Comparison of ENCODE assay signal across 26 mouse cellular contexts in the genomic region with DNA sequence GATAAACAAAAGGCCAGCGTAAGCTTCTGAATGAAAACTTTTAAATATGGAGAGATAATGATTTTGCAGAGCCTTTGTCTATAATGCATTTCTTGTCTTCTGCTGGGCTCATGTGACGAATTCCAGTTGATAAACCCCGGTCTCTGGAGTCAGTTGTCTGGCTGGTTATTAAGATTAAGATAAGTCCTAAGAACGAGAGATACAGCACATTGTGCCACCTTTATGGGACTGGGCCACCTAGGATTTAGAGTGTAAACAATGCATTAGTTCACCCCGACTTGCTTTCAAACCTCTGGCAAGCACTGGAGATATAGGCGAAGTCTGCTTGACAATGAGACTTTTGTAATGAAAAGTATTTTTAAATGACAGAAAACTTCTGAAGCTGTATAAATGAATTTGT.
DNase-seq lines count a peak whose midpoint lies in the region; ATAC-seq and TF ChIP-seq lines count a peak whose summit lies in the region.
"Had no signal": no experiment of that assay in that cellular context is flagged by ENCODE, and none has a peak within 500 bp of the region (broad histone marks: within the 10 kb centered on the region; RNA-seq: fewer than 3 reads in every experiment).

No protein-coding gene starts in this region.

- H3K4me2 ChIP-seq in heart, embryonic 12.5 days, result no peak overlapping the region
- no peak overlapping the region for H3K4me2 ChIP-seq in heart, embryonic 13.5 days
- peak overlapping the region; percentile 50 for H3K4me2 ChIP-seq in intestine, postnatal 0 days (replicated peaks; ENCODE audit: low read depth)
- H3K4me2 ChIP-seq: embryonic facial prominence, embryonic 12.5 days; forebrain, embryonic 13.5 days; forebrain, embryonic 15.5 days had no signal

- no peak for TF ChIP-seq CTCF in intestine, postnatal 0 days (IDR thresholded peaks at IDR 0.05; ENCODE audit: low read depth)

- H3K9ac ChIP-seq in heart, embryonic 12.5 days, result no peak overlapping the region
- H3K9ac ChIP-seq in heart, embryonic 13.5 days, result no peak overlapping the region
- no peak overlapping the region for H3K9ac ChIP-seq in intestine, postnatal 0 days (ENCODE audit: low read depth, low read length)
- H3K9ac ChIP-seq: embryonic facial prominence, embryonic 12.5 days; forebrain, embryonic 13.5 days; forebrain, embryonic 15.5 days; forebrain, postnatal 0 days had no signal

- peak overlapping the region; percentile 71; the same call in 1 of the 2 replicates for H3K27ac ChIP-seq in heart, embryonic 10.5 days
- H3K27ac ChIP-seq in heart, embryonic 12.5 days (ENCODE audit: poor library complexity, severe bottlenecking), result no peak overlapping the region
- H3K27ac ChIP-seq in heart, embryonic 13.5 days (replicated peaks), result peak overlapping the region; percentile 61
- H3K27ac ChIP-seq in intestine, postnatal 0 days (ENCODE audit: low read depth, low read length), result peak overlapping the region; percentile 22; the same call in 1 of the 2 replicates
- H3K27ac ChIP-seq: embryonic facial prominence, embryonic 10.5 days; embryonic facial prominence, embryonic 12.5 days; forebrain, embryonic 13.5 days; forebrain, embryonic 15.5 days had no signal

- no peak for DNase-seq in heart, embryonic 10.5 days (ENCODE audit: low spot score)
- no peak for DNase-seq in heart, postnatal 10 days
- DNase-seq in adrenal gland, adult 2 months, result no peak
- DNase-seq: adrenal gland, postnatal 10 days; adrenal gland, postnatal 25 days; B cell, adult 2 months; cerebellum, adult 11 months; cerebellum, adult 18-20 months; cerebellum, adult 8-10 months; cerebellum, adult 9-11 months; cerebellum, postnatal 14 days; cerebellum, postnatal 36 days; embryo, embryonic 11 days; forebrain, postnatal 0 days had no signal

- no peak for ATAC-seq in heart, embryonic 12.5 days (ENCODE audit: insufficient number of reproducible peaks, low FRiP score)
- no peak for ATAC-seq in heart, embryonic 13.5 days (ENCODE audit: extremely low read depth, insufficient number of reproducible peaks, low FRiP score, low TSS enrichment)
- ATAC-seq in intestine, postnatal 0 days, result no peak
- ATAC-seq: activated CD4-positive, CD25-positive, alpha-beta regulatory T cell, adult 4 months; CD4-positive, CD25-positive, alpha-beta regulatory T cell, adult 4 months; forebrain, embryonic 13.5 days; forebrain, embryonic 15.5 days; forebrain, postnatal 0 days; Patski had no signal

- H3K4me1 ChIP-seq in heart, embryonic 10.5 days, result peaks cover 49% of the 10 kb centered on the region
- H3K4me1 ChIP-seq in heart, embryonic 12.5 days (replicated peaks), result peaks cover 44% of the 10 kb centered on the region
- H3K4me1 ChIP-seq in heart, embryonic 13.5 days, result peaks cover 44% of the 10 kb centered on the region
- no peaks in the 10 kb centered on the region for H3K4me1 ChIP-seq in intestine, postnatal 0 days (replicated peaks; ENCODE audit: control insufficient read depth, insufficient read depth, low read length)
- H3K4me1 ChIP-seq: embryonic facial prominence, embryonic 12.5 days; forebrain, embryonic 13.5 days; forebrain, embryonic 15.5 days had no signal

- no peaks in the 10 kb centered on the region for H3K27me3 ChIP-seq in heart, embryonic 10.5 days (ENCODE audit: insufficient read depth, poor library complexity, severe bottlenecking)
- no peaks in the 10 kb centered on the region for H3K27me3 ChIP-seq in heart, embryonic 12.5 days (replicated peaks)
- H3K27me3 ChIP-seq in heart, embryonic 13.5 days (replicated peaks), result no peaks in the 10 kb centered on the region
- H3K27me3 ChIP-seq in intestine, postnatal 0 days (replicated peaks; ENCODE audit: control insufficient read depth, insufficient read depth, low read length), result no peaks in the 10 kb centered on the region
- H3K27me3 ChIP-seq: CH12.LX; embryonic facial prominence, embryonic 12.5 days; forebrain, embryonic 13.5 days; Patski had no signal

- H3K4me3 ChIP-seq in heart, embryonic 10.5 days, result no peak overlapping the region
- no peak overlapping the region for H3K4me3 ChIP-seq in heart, embryonic 12.5 days
- no peak overlapping the region for H3K4me3 ChIP-seq in heart, embryonic 13.5 days
- H3K4me3 ChIP-seq in intestine, postnatal 0 days (ENCODE audit: low read depth, low read length), result no peak overlapping the region
- H3K4me3 ChIP-seq: embryonic facial prominence, embryonic 10.5 days; embryonic facial prominence, embryonic 12.5 days; forebrain, embryonic 13.5 days; forebrain, embryonic 15.5 days had no signal

- intact Hi-C loops in heart, postnatal 10 days (cut with DNase I), result no loop called here

- no peaks in the 10 kb centered on the region for H3K9me3 ChIP-seq in heart, embryonic 10.5 days
- no peaks in the 10 kb centered on the region for H3K9me3 ChIP-seq in heart, embryonic 12.5 days (replicated peaks)
- H3K9me3 ChIP-seq in heart, embryonic 13.5 days, result no peaks in the 10 kb centered on the region
- H3K9me3 ChIP-seq in intestine, postnatal 0 days (ENCODE audit: control insufficient read depth), result no peaks in the 10 kb centered on the region
- H3K9me3 ChIP-seq: embryonic facial prominence, embryonic 10.5 days; embryonic facial prominence, embryonic 12.5 days; forebrain, embryonic 13.5 days; forebrain, embryonic 15.5 days had no signal

- 19% methylated on average over 6 of the region's 6 CpGs for WGBS in heart, embryonic 10.5 days
- WGBS in heart, embryonic 12.5 days, result 17% methylated on average over 6 of the region's 6 CpGs
- 18% methylated on average over 6 of the region's 6 CpGs for WGBS in heart, embryonic 13.5 days
- WGBS in intestine, postnatal 0 days, result 11% methylated on average over 6 of the region's 6 CpGs

- H3K36me3 ChIP-seq in heart, embryonic 10.5 days, result no peaks in the 10 kb centered on the region
- no peaks in the 10 kb centered on the region for H3K36me3 ChIP-seq in heart, embryonic 12.5 days
- no peaks in the 10 kb centered on the region for H3K36me3 ChIP-seq in heart, embryonic 13.5 days
- no peaks in the 10 kb centered on the region for H3K36me3 ChIP-seq in intestine, postnatal 0 days (ENCODE audit: control insufficient read depth, insufficient read depth)
- H3K36me3 ChIP-seq: embryonic facial prominence, embryonic 10.5 days; embryonic facial prominence, embryonic 12.5 days; forebrain, embryonic 15.5 days; G1E had no signal
